Mouse (Mus musculus) neural tube, embryonic 11.5 days (tissue): ENCODE measurements around the gene Dock2. TPM values are rescaled to one million over a fixed set of nuclear protein-coding genes. Genes with fewer than 3 reads are reported as not detected.

Source experiments
- ATAC-seq: fragments of 200-750 bp; cut with Nextera tagmentation; 2 replicates; pipeline ENCODE4 v1.8.0; 2017; ENCODE audit warnings: moderate number of reproducible peaks, mild to moderate bottlenecking, moderate TSS enrichment, moderate library complexity; ENCODE audit not compliant: insufficient read depth, low FRiP score, low TSS enrichment
- DNase-seq: peaks from one replicate; pipeline ENCODE4 v3.0.0-alpha.2; 2015; ENCODE audit warnings: low spot score
- H3K27ac ChIP-seq: fragments of 300-500 bp; sonication (generic); 2 replicates; pipeline ENCODE4 v1.5.1; 2014; ENCODE audit warnings: low read depth, mild to moderate bottlenecking, low read length
- H3K27me3 ChIP-seq: fragments of 300-500 bp; sonication (generic); 2 replicates; pipeline ENCODE4 v1.6.1; 2014; ENCODE audit warnings: mild to moderate bottlenecking, low read length, mixed read lengths; ENCODE audit not compliant: control insufficient read depth, insufficient read depth
- H3K36me3 ChIP-seq: fragments of 300-500 bp; sonication (generic); 2 replicates; pipeline ENCODE4 v1.6.1; 2014; ENCODE audit warnings: mild to moderate bottlenecking, low read length, moderate library complexity, mixed read lengths; ENCODE audit not compliant: control insufficient read depth, insufficient read depth
- H3K4me1 ChIP-seq: fragments of 300-500 bp; sonication (generic); 2 replicates; pipeline ENCODE4 v1.6.1; 2014; ENCODE audit warnings: low read length, mixed read lengths; ENCODE audit not compliant: control insufficient read depth, insufficient read depth
- H3K4me2 ChIP-seq: fragments of 300-500 bp; sonication (generic); 2 replicates; pipeline ENCODE4 v1.6.1; 2014; ENCODE audit warnings: low read depth, mild to moderate bottlenecking, moderate library complexity
- H3K4me3 ChIP-seq: fragments of 300-500 bp; sonication (generic); 2 replicates; pipeline ENCODE4 v1.5.1; 2014; ENCODE audit warnings: low read depth, low read length
- H3K9ac ChIP-seq: fragments of 300-500 bp; sonication (generic); 2 replicates; pipeline ENCODE4 v1.6.1; 2014; ENCODE audit warnings: mild to moderate bottlenecking, low read length
- H3K9me3 ChIP-seq: fragments of 300-500 bp; sonication (generic); 2 replicates; pipeline ENCODE4 v1.6.1; 2016; ENCODE audit warnings: low read length; ENCODE audit not compliant: control insufficient read depth
- WGBS: fragments of 180-500 bp; shearing (Covaris S2); extraction: QIAGEN DNeasy Blood & Tissue Kit; methylation state at CpG from one replicate; pipeline ENCODE4 v1.1.7; 2014; 5-methylcytosine and 5-hydroxymethylcytosine counted together
- polyA plus RNA-seq: library from polyadenylated mRNA; unstranded; fragments of >200 nt; fragmentation: Nextera tagmentation; extraction: Ambion mirVana; gene quantifications from 2 replicates; pipeline ENCODE4 v1.2.1, GENCODE M21; 2014

Dock2 gene
- polyA plus RNA-seq, 1 experiment from 2014 or later: 0.82 TPM

DNA sequence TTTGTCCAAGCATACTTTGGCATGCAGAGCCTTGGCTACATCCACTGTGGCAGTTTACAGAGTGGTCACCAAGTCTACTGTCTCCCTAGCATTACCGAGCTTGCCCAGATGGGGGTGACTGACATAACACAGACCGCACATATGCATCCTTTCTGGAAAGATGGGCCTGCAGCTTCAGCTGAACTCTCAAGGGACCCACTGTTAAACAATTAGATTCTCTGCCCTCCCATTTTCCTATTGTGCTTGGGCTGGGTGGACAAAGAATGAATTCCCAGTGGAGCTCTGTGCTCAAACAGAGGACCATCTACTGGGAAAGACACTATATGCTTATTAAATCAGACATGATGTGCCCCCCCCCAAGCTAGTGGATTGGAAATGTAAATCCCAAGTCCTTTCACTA lies 9.1 kb downstream of the Dock2 start:
- H3K4me2 ChIP-seq: no peak overlapping the region
- DNase-seq: no peak
- H3K27ac ChIP-seq: no peak overlapping the region
- no peak overlapping the region for H3K4me3 ChIP-seq
- H3K27me3 ChIP-seq: no peaks in the 10 kb centered on the region
- no peaks in the 10 kb centered on the region for H3K9me3 ChIP-seq
- WGBS: 80% methylated on average over 2 of the region's 2 CpGs
- H3K4me1 ChIP-seq: no peaks in the 10 kb centered on the region
- H3K9ac ChIP-seq: no peak overlapping the region
- no peaks in the 10 kb centered on the region for H3K36me3 ChIP-seq
- ATAC-seq: no peak; the same call in 1 of the 2 replicates

DNA sequence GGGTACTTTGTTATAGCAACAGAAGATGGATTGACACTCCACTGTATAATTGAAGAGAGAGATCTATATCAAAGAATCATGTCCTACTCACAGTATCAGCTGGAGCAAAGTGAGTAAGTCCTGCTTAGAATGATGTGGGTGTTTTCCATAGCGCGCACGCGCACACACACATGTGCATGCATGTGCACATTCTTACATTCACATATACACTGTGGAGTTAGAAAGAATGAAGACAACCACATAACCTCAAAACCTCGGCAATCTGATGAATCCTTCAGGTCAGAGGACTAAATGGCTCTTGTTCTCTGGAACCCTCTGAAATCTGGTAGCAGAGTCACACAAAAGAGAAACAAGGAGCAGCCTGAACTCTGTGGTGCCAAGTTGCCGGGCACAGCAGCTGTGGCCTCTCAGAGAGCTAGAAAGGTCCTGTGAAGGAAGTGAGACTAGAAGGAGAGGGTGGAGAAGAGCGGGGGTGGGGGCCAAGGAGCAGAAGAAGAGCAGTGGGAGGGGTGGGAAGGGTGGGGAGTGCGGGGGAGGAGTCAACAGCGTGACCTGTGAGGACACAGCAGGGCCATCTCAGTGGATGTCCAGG lies 10.3 kb downstream of the Dock2 start:
- WGBS: 91% methylated on average over 9 of the region's 9 CpGs
- no peak overlapping the region for H3K4me2 ChIP-seq
- H3K27ac ChIP-seq: no peak overlapping the region
- no peaks in the 10 kb centered on the region for H3K4me1 ChIP-seq
- no peaks in the 10 kb centered on the region for H3K36me3 ChIP-seq
- H3K27me3 ChIP-seq: no peaks in the 10 kb centered on the region
- H3K9me3 ChIP-seq: no peaks in the 10 kb centered on the region
- no peak overlapping the region for H3K4me3 ChIP-seq
- H3K9ac ChIP-seq: no peak overlapping the region
- no peak for DNase-seq
- no peak for ATAC-seq

DNA sequence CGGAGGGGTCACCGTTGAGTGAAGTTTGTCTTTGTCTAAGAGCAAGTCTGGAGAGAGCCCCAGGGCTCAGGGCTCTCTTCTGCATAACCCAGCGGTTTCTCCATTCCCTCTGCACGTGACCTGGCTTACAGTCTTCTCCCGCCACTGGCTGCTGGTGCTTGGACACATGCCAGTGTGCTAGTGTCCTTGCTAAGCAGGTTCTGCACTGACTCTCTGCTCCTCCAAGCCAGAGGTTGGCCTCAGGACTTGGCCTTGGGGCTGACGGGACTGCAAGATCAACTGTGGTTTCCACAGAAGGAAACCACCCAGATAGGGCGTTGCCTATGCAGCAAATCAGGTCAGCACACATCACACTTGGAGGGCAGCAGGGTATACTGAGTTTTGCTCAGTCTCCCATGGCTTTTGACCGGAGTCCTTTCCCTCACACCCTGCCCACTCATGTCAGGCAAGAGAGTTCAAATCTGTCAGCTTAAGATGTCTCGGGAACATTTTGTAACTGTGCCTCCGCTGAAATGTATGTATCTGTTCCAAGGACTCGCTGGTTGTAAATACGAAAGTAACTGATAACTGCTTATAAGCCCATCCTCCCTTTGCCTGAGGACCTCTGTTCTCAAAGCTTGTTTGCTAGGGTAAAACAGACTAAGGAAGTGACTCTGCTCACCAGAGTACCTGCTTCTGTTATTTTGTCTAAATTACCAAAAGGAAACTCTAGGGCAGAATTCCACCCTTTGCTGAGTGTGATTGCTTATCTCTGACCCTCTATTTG lies 12.3 kb downstream of the Dock2 start:
- no peak for ATAC-seq
- Histone ChIP-seq H3K4me3 (no peak overlapping the region), H3K27ac (no peak overlapping the region), H3K9me3 (no peaks in the 10 kb centered on the region), H3K4me1 (no peaks in the 10 kb centered on the region), H3K27me3 (no peaks in the 10 kb centered on the region), H3K36me3 (no peaks in the 10 kb centered on the region), H3K4me2 (no peak overlapping the region), H3K9ac (no peak overlapping the region)
- no peak for DNase-seq
- WGBS: 73% methylated on average over 12 of the region's 12 CpGs

DNA sequence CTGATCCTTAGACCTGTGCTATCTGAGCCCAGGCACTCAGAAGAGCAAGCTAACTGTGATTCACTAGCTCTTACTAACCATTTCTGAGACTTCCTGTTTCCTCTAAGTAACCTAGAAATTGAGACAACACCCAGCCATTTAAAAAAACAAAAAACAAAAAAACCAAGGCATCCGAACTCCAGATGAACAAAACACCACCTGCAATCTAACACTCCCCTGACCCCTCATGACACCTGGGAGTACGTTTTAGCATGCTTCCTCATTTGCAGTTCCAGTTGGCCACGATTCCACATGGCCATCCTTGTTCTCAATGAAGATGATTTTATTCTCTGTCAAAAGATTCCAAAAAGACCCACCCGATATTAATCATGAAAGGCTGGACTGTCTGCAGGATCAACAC lies 13.0 kb downstream of the Dock2 start:
- H3K9me3 ChIP-seq: no peaks in the 10 kb centered on the region
- H3K36me3 ChIP-seq: no peaks in the 10 kb centered on the region
- H3K27me3 ChIP-seq: no peaks in the 10 kb centered on the region
- no peak overlapping the region for H3K4me3 ChIP-seq
- H3K9ac ChIP-seq: no peak overlapping the region
- H3K27ac ChIP-seq: no peak overlapping the region
- DNase-seq (no peak), ATAC-seq (no peak)
- WGBS: 64% methylated on average over 4 of the region's 4 CpGs
- no peak overlapping the region for H3K4me2 ChIP-seq
- no peaks in the 10 kb centered on the region for H3K4me1 ChIP-seq

DNA sequence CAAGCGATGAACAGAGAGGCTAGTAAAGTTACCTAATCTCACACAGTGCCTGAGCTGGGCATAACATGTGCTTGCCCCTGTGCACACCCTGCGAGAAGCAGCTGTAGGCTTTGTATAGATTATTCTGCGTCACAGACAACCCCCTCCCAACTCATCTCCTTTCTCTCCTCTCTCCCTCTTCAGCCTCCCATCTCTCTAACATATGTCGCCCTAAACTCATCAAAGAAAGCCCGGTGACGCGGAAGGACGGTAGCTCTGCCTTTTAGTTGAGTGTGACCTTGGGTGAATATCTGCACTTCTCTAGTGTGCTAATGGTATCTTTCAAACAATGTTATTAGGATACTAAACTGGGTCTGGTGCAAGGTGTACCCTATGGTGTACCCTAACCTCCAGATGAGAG lies 13.7 kb downstream of the Dock2 start:
- Histone ChIP-seq H3K36me3 (no peaks in the 10 kb centered on the region), H3K9ac (no peak overlapping the region), H3K27ac (no peak overlapping the region), H3K27me3 (no peaks in the 10 kb centered on the region), H3K4me1 (no peaks in the 10 kb centered on the region), H3K4me2 (no peak overlapping the region), H3K9me3 (no peaks in the 10 kb centered on the region), H3K4me3 (no peak overlapping the region)
- ATAC-seq (no peak), DNase-seq (no peak)
- 81% methylated on average over 8 of the region's 8 CpGs for WGBS

DNA sequence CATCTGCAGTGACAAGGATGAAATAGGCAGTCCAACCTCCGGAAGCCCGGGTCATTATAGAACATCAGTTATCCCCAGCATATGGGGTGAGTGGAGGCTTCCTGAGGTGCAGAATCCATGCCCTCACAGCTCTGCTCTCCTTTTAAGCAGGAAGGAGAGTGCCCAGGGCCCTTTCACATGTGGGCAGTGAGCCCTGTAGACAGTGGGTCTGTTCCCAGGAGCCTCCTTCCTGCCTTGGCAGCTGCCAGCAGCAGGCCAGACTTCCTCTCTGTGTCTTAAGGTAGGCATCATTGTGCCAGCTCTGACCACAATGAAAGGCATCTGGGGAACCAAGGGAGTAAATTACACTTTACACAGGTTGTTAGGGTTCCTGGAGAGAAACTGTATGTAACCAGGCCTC lies 14.3 kb downstream of the Dock2 start:
- WGBS: 73% methylated on average over 2 of the region's 2 CpGs
- H3K9ac ChIP-seq: no peak overlapping the region
- H3K9me3 ChIP-seq: no peaks in the 10 kb centered on the region
- H3K27ac ChIP-seq: no peak overlapping the region
- H3K4me2 ChIP-seq: no peak overlapping the region
- no peak for DNase-seq
- no peaks in the 10 kb centered on the region for H3K36me3 ChIP-seq
- H3K4me1 ChIP-seq: no peaks in the 10 kb centered on the region
- H3K4me3 ChIP-seq: no peak overlapping the region
- no peaks in the 10 kb centered on the region for H3K27me3 ChIP-seq
- no peak for ATAC-seq

DNA sequence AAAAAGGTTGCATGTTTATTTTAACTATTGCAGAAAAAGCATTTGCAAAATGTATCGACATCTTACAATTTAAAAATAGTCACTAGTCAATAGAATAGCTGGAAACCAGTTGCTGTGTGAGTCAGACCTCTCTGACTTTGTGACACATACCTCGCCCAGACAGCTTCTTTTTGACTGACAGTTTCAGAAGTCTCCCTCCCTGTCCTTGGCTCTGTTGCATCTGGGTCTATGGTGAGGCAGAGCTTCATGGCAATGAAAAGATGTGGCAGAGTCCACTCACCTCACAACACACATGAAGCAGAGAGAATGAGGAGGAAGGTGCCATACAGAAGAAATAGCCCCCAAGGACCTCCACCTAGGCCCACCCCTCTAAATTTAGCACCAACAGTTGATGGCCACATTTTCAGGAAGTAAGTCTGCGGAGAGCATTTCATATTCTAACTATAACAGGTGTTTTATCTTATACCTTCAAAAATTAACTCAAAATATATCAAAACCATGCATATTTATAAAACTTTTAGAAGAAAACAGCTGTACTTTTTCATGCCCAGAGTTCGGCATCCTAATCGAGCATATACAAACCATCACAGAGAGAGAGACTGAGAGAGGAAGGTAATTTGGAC lies 19.8 kb downstream of the Dock2 start:
- no peaks in the 10 kb centered on the region for H3K36me3 ChIP-seq
- H3K27me3 ChIP-seq: no peaks in the 10 kb centered on the region
- DNase-seq: no peak

DNA sequence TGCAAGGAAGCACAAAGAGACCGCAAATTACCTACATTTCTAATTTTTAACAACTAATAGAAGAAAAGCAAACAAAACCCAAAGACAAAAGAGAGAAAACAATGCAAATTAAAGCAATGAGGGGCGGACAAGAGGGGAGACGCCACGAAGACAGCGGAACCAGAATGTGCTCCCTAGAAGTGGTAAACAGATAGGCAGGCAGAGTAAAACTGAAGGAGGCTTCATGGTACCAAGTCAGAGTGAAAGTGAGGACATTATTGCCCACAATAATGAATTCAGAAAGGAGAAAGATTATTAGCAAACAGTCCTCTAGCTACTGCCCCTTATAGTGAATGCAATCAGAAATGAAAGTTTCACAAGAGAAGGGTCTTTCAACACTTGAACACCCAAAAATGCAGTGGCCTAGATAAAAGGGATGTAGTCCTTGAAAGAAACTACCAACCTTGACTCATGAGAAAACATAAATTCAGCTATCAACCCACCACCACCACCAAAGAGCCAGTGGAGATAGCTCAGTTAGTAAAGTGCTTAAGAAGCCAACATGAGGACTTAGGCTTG lies 21.0 kb downstream of the Dock2 start:
- no peaks in the 10 kb centered on the region for H3K4me1 ChIP-seq
- no peaks in the 10 kb centered on the region for H3K9me3 ChIP-seq
- H3K27me3 ChIP-seq: no peaks in the 10 kb centered on the region
- no peak overlapping the region for H3K9ac ChIP-seq
- no peak for DNase-seq
- no peak for ATAC-seq
- 88% methylated on average over 5 of the region's 5 CpGs for WGBS
- no peaks in the 10 kb centered on the region for H3K36me3 ChIP-seq
- H3K4me2 ChIP-seq: no peak overlapping the region
- H3K4me3 ChIP-seq: no peak overlapping the region
- no peak overlapping the region for H3K27ac ChIP-seq

More for the DNA sequence above, 19.8 kb downstream of the Dock2 start:
- WGBS: 86% methylated on average over 5 of the region's 5 CpGs
- no peak overlapping the region for H3K9ac ChIP-seq
- H3K4me2 ChIP-seq: no peak overlapping the region
- H3K27ac ChIP-seq: no peak overlapping the region
- no peaks in the 10 kb centered on the region for H3K4me1 ChIP-seq
- no peak overlapping the region for H3K4me3 ChIP-seq
- ATAC-seq: no peak
- H3K9me3 ChIP-seq: no peaks in the 10 kb centered on the region
